Mouse (Mus musculus) midbrain, postnatal 0 days (tissue): ENCODE measurements around the gene Taco1. TPM values are rescaled to one million over a fixed set of nuclear protein-coding genes. Genes with fewer than 3 reads are reported as not detected.

ENCODE experiments used
- ATAC-seq: fragments of 200-750 bp; cut with Nextera tagmentation; 2 replicates; pipeline ENCODE4 v1.8.0; 2017; ENCODE audit warnings: moderate number of reproducible peaks, mild to moderate bottlenecking, moderate TSS enrichment, moderate library complexity; ENCODE audit not compliant: low FRiP score
- DNase-seq: peaks from one replicate; pipeline ENCODE4 v3.0.0-alpha.2; 2015; ENCODE audit warnings: low spot score
- H3K27ac ChIP-seq: fragments of 300-500 bp; sonication (generic); 2 replicates; pipeline ENCODE4 v1.5.1; 2014; ENCODE audit warnings: low read depth, mild to moderate bottlenecking, low read length, mixed read lengths
- H3K27me3 ChIP-seq: fragments of 300-500 bp; sonication (generic); 2 replicates; pipeline ENCODE4 v1.6.1; 2014; ENCODE audit warnings: low read length, control low read depth, mixed read lengths; ENCODE audit not compliant: insufficient read depth
- H3K36me3 ChIP-seq: fragments of 300-500 bp; sonication (generic); 2 replicates; pipeline ENCODE4 v1.6.1; 2014; ENCODE audit warnings: low read length, control low read depth, mixed read lengths; ENCODE audit not compliant: insufficient read depth
- H3K4me1 ChIP-seq: fragments of 300-500 bp; sonication (generic); 2 replicates; pipeline ENCODE4 v1.6.1; 2014; ENCODE audit warnings: mild to moderate bottlenecking, control low read depth, antibody characterized with exemption, low read length, mixed read lengths; ENCODE audit not compliant: insufficient read depth
- H3K4me2 ChIP-seq: fragments of 300-500 bp; sonication (generic); 2 replicates; pipeline ENCODE4 v1.6.1; 2014; ENCODE audit warnings: low read depth, mild to moderate bottlenecking, low read length, mixed read lengths; ENCODE audit not compliant: poor library complexity, severe bottlenecking
- H3K4me3 ChIP-seq: fragments of 300-500 bp; sonication (generic); 2 replicates; pipeline ENCODE4 v1.5.1; 2014; ENCODE audit warnings: low read depth, mild to moderate bottlenecking, low read length, moderate library complexity
- H3K9ac ChIP-seq: fragments of 300-500 bp; sonication (generic); replicated peaks from 2 replicates; pipeline ENCODE4 v1.6.1; 2014; ENCODE audit warnings: mild to moderate bottlenecking, low read length, moderate library complexity, mixed read lengths; ENCODE audit not compliant: poor library complexity, severe bottlenecking
- H3K9me3 ChIP-seq: fragments of 300-500 bp; sonication (generic); 2 replicates; pipeline ENCODE4 v1.6.1; 2016; ENCODE audit warnings: low read length, control low read depth
- CTCF ChIP-seq: IDR thresholded peaks from 2 replicates; pipeline ENCODE4 v1.5.1; 2016; ENCODE audit warnings: antibody characterized with exemption, mild to moderate bottlenecking
- WGBS: fragments of 180-500 bp; shearing (Covaris S2); extraction: QIAGEN DNeasy Blood & Tissue Kit; methylation state at CpG from one replicate; pipeline ENCODE4 v1.1.7; 2014; 5-methylcytosine and 5-hydroxymethylcytosine counted together
- polyA plus RNA-seq: library from polyadenylated mRNA; unstranded; fragments of >200 nt; fragmentation: Nextera tagmentation; extraction: Ambion mirVana; gene quantifications from 2 replicates; pipeline ENCODE4 v1.2.1, GENCODE M21; 2015
- total RNA-seq: library from RNA; depleted of rRNA; stranded (reverse); fragments of >200 nt; gene quantifications from 2 replicates; pipeline ENCODE4 v1.2.3, GENCODE M21; 2014; rRNA removed

The Taco1 gene
- total and polyA plus RNA-seq, 2 experiments from 2014 or later: 5.1 to 17.3 TPM

- ATAC-seq (no peak), DNase-seq (no peak)
- no peak overlapping the region for H3K27ac ChIP-seq
- no peak overlapping the region for H3K4me2 ChIP-seq
- H3K4me1 ChIP-seq: no peaks in the 10 kb centered on the region
- H3K4me3 ChIP-seq: no peak overlapping the region
- H3K9me3 ChIP-seq: no peaks in the 10 kb centered on the region
- H3K9ac ChIP-seq: no peak overlapping the region
- peaks cover 19% of the 10 kb centered on the region for H3K36me3 ChIP-seq
- H3K27me3 ChIP-seq: no peaks in the 10 kb centered on the region
- no peak for TF ChIP-seq CTCF
- WGBS: 88% methylated on average over 3 of the region's 3 CpGs
Measured at GRCm38 (mm10) chr11:106122736-106123135, 56.9 kb downstream of the Taco1 start.

Other genes starting within 250 kb of the Taco1 start
- 64.2 and 69.7 TPM in 2 replicates for gene Cyb561, start 112.7 kb upstream of the Taco1 start, total RNA-seq
- gene Cyb561, start 112.7 kb upstream of the Taco1 start, polyA plus RNA-seq: 76.7 and 79.6 TPM in 2 replicates
- 25.1 and 27.0 TPM in 2 replicates for gene Ace, start 98.1 kb upstream of the Taco1 start, total RNA-seq
- 10.0 and 10.1 TPM in 2 replicates for gene Ace, start 98.1 kb upstream of the Taco1 start, polyA plus RNA-seq
- not detected in 2 replicates for gene Ace3, start 71.4 kb upstream of the Taco1 start, total RNA-seq
- 0.07 TPM in 1 of 2 replicates, not detected in the other for gene Ace3, start 71.4 kb upstream of the Taco1 start, polyA plus RNA-seq
- 3.1 TPM in 2 replicates for gene Kcnh6, start 57.9 kb upstream of the Taco1 start, total RNA-seq
- gene Kcnh6, start 57.9 kb upstream of the Taco1 start, polyA plus RNA-seq: 2.8 and 3.1 TPM in 2 replicates
- gene Dcaf7, start 29.2 kb upstream of the Taco1 start, total RNA-seq: 313 and 343 TPM in 2 replicates
- gene Dcaf7, start 29.2 kb upstream of the Taco1 start, polyA plus RNA-seq: 166 and 170 TPM in 2 replicates
- 26.0 and 26.4 TPM in 2 replicates for gene Map3k3, start 18.6 kb downstream of the Taco1 start, total RNA-seq
- gene Map3k3, start 18.6 kb downstream of the Taco1 start, polyA plus RNA-seq: 7.8 and 9.2 TPM in 2 replicates
- gene Gm10840, start 94.8 kb downstream of the Taco1 start, total RNA-seq: not detected in 2 replicates
- not detected in 2 replicates for gene Gm10840, start 94.8 kb downstream of the Taco1 start, polyA plus RNA-seq
- gene Limd2, start 94.8 kb downstream of the Taco1 start, total RNA-seq: 69.7 and 81.8 TPM in 2 replicates
- gene Limd2, start 94.8 kb downstream of the Taco1 start, polyA plus RNA-seq: 122 and 141 TPM in 2 replicates
- gene Strada, start 136.1 kb downstream of the Taco1 start, total RNA-seq: 26.9 and 31.2 TPM in 2 replicates
- gene Strada, start 136.1 kb downstream of the Taco1 start, polyA plus RNA-seq: 21.2 and 22.7 TPM in 2 replicates
- gene Ccdc47, start 150.3 kb downstream of the Taco1 start, total RNA-seq: 31.7 and 37.0 TPM in 2 replicates
- 88.8 and 94.9 TPM in 2 replicates for gene Ccdc47, start 150.3 kb downstream of the Taco1 start, polyA plus RNA-seq
- 39.7 and 61.7 TPM in 2 replicates for gene Ddx42, start 150.9 kb downstream of the Taco1 start, total RNA-seq
- gene Ddx42, start 150.9 kb downstream of the Taco1 start, polyA plus RNA-seq: 61.4 and 64.8 TPM in 2 replicates
- 34.5 and 46.9 TPM in 2 replicates for gene Ftsj3, start 190.0 kb downstream of the Taco1 start, total RNA-seq
- gene Ftsj3, start 190.0 kb downstream of the Taco1 start, polyA plus RNA-seq: 27.5 and 27.9 TPM in 2 replicates
- 76.1 and 88.4 TPM in 2 replicates for gene Psmc5, start 190.1 kb downstream of the Taco1 start, total RNA-seq
- gene Psmc5, start 190.1 kb downstream of the Taco1 start, polyA plus RNA-seq: 280 and 290 TPM in 2 replicates
- 11.7 and 27.5 TPM in 2 replicates for gene Smarcd2, start 206.9 kb downstream of the Taco1 start, total RNA-seq
- 6.8 and 7.6 TPM in 2 replicates for gene Smarcd2, start 206.9 kb downstream of the Taco1 start, polyA plus RNA-seq
- gene Tcam1, start 210.6 kb downstream of the Taco1 start, total RNA-seq: 0.22 and 0.24 TPM in 2 replicates
- 0.10 and 0.20 TPM in 2 replicates for gene Tcam1, start 210.6 kb downstream of the Taco1 start, polyA plus RNA-seq
- gene Gh, start 235.8 kb downstream of the Taco1 start, total RNA-seq: 1.3 TPM in 1 of 2 replicates, not detected in the other
- not detected in 2 replicates for gene Gh, start 235.8 kb downstream of the Taco1 start, polyA plus RNA-seq
- gene Cd79b, start 248.7 kb downstream of the Taco1 start, total RNA-seq: 0.38 and 1.9 TPM in 2 replicates
- 1.1 and 1.2 TPM in 2 replicates for gene Cd79b, start 248.7 kb downstream of the Taco1 start, polyA plus RNA-seq